Mouse (Mus musculus) testis, adult 2 months (tissue): ENCODE results near the gene 1110017D15Rik.

ENCODE experiments used
- CTCF ChIP-seq: fragments of 200-500 bp; IDR thresholded peaks from 2 replicates; pipeline ENCODE4 v1.5.1; 2012; ENCODE audit warnings: low read depth, mild to moderate bottlenecking, inconsistent platforms, low read length, moderate library complexity; ENCODE audit not compliant: control insufficient read depth, insufficient read depth, insufficient replicate concordance
- POLR2A ChIP-seq: fragments of 200-500 bp; IDR thresholded peaks from 2 replicates; pipeline ENCODE4 v1.6.1; 2012; ENCODE audit warnings: low read depth, mild to moderate bottlenecking, inconsistent platforms, low read length, moderate library complexity; ENCODE audit not compliant: control insufficient read depth

GRCm38 (mm10) chr4:41492951-41493350, 24.2 kb downstream of the 1110017D15Rik start:
- no peak for TF ChIP-seq CTCF
- TF ChIP-seq POLR2A = no peak
